Mouse (Mus musculus) brain, embryonic 14.5 days (tissue): ENCODE data around the gene Nop56.

Source experiments
- CTCF ChIP-seq: fragments of 200-500 bp; IDR thresholded peaks from 2 replicates; pipeline ENCODE4 v1.5.1; 2012; ENCODE audit warnings: inconsistent platforms, mild to moderate bottlenecking, moderate library complexity, borderline replicate concordance; ENCODE audit not compliant: insufficient read depth, insufficient read length; ENCODE audit errors: extremely low read depth
- POLR2A ChIP-seq: fragments of 200-500 bp; IDR thresholded peaks from 2 replicates; pipeline ENCODE4 v1.6.1; 2012; ENCODE audit warnings: mild to moderate bottlenecking, inconsistent platforms, borderline replicate concordance; ENCODE audit not compliant: poor library complexity, insufficient read depth, insufficient read length, severe bottlenecking; ENCODE audit errors: extremely low read depth

GRCm38 (mm10) chr2:130289086-130289485, 14.9 kb downstream of the Nop56 start:
- TF ChIP-seq CTCF (no peak), POLR2A (no peak)
